Mouse (Mus musculus) midbrain, embryonic 14.5 days (tissue): Measurements from ENCODE around the gene Ccdc180. TPM values are rescaled to one million over a fixed set of nuclear protein-coding genes. Genes with fewer than 3 reads are reported as not detected.

Experiments
- ATAC-seq: fragments of 200-750 bp; cut with Nextera tagmentation; 2 replicates; pipeline ENCODE4 v1.8.0; 2017; ENCODE audit warnings: moderate number of reproducible peaks, moderate library complexity; ENCODE audit not compliant: low FRiP score, low TSS enrichment
- DNase-seq: peaks from one replicate; pipeline ENCODE4 v3.0.0-alpha.2; 2015
- H3K27ac ChIP-seq: fragments of 300-500 bp; sonication (generic); replicated peaks from 2 replicates; pipeline ENCODE4 v1.5.1; 2014; ENCODE audit warnings: mild to moderate bottlenecking, low read depth, low read length, moderate library complexity
- H3K27me3 ChIP-seq: fragments of 300-500 bp; sonication (generic); 2 replicates; pipeline ENCODE4 v1.6.1; 2014; ENCODE audit warnings: low read length, control low read depth, mixed read lengths; ENCODE audit not compliant: control insufficient read depth, insufficient read depth
- H3K36me3 ChIP-seq: fragments of 300-500 bp; sonication (generic); 2 replicates; pipeline ENCODE4 v1.6.1; 2014; ENCODE audit warnings: low read length, control low read depth; ENCODE audit not compliant: control insufficient read depth, insufficient read depth
- H3K4me1 ChIP-seq: fragments of 300-500 bp; sonication (generic); 2 replicates; pipeline ENCODE4 v1.6.1; 2014; ENCODE audit warnings: mild to moderate bottlenecking, antibody characterized with exemption, low read length, control low read depth; ENCODE audit not compliant: control insufficient read depth, insufficient read depth
- H3K4me2 ChIP-seq: fragments of 300-500 bp; sonication (generic); 2 replicates; pipeline ENCODE4 v1.6.1; 2014; ENCODE audit warnings: mild to moderate bottlenecking, low read length, moderate library complexity
- H3K4me3 ChIP-seq: fragments of 300-500 bp; sonication (generic); replicated peaks from 2 replicates; pipeline ENCODE4 v1.5.1; 2014; ENCODE audit warnings: low read depth, low read length
- H3K9ac ChIP-seq: fragments of 300-500 bp; sonication (generic); replicated peaks from 2 replicates; pipeline ENCODE4 v1.6.1; 2014; ENCODE audit warnings: mild to moderate bottlenecking, low read length, moderate library complexity
- H3K9me3 ChIP-seq: fragments of 300-500 bp; sonication (generic); 2 replicates; pipeline ENCODE4 v1.6.1; 2016; ENCODE audit warnings: low read length, control low read depth, mixed read lengths; ENCODE audit not compliant: control insufficient read depth
- WGBS: fragments of 180-500 bp; shearing (Covaris S2); extraction: QIAGEN DNeasy Blood & Tissue Kit; methylation state at CpG from one replicate; pipeline ENCODE4 v1.1.7; 2014; 5-methylcytosine and 5-hydroxymethylcytosine counted together
- polyA plus RNA-seq: library from polyadenylated mRNA; unstranded; fragments of >200 nt; fragmentation: Nextera tagmentation; extraction: Ambion mirVana; gene quantifications from 2 replicates; pipeline ENCODE4 v1.2.1, GENCODE M21; 2014

Ccdc180 gene
- polyA plus RNA-seq, 1 experiment from 2014 or later = 0.14 TPM

- H3K4me3 ChIP-seq = peak overlapping the region; percentile 82
- peak overlapping the region; percentile 88 for H3K4me2 ChIP-seq
- H3K9ac ChIP-seq = peak overlapping the region; percentile 68
- peak; percentile 82 for ATAC-seq
- peaks cover 25% of the 10 kb centered on the region for H3K4me1 ChIP-seq
- H3K27me3 ChIP-seq = peaks cover 3% of the 10 kb centered on the region
- H3K9me3 ChIP-seq = no peaks in the 10 kb centered on the region
- under 1% methylated on average over 52 of the region's 53 CpGs for WGBS
- H3K27ac ChIP-seq = no peak overlapping the region
- no peak for DNase-seq
- H3K36me3 ChIP-seq = no peaks in the 10 kb centered on the region
Measured at GRCm38 (mm10) chr4:45972448-45972854, 82.3 kb downstream of the Ccdc180 start.

GRCm38 (mm10) chr4:45972951-45973350 is 82.8 kb downstream of the Ccdc180 start:
- peak overlapping the region; percentile 88 for H3K4me2 ChIP-seq
- no peaks in the 10 kb centered on the region for H3K36me3 ChIP-seq
- H3K4me1 ChIP-seq = peaks cover 20% of the 10 kb centered on the region
- peak overlapping the region; percentile 82 for H3K4me3 ChIP-seq
- H3K27me3 ChIP-seq = peaks cover 3% of the 10 kb centered on the region
- 15% methylated on average over 9 of the region's 9 CpGs for WGBS
- ATAC-seq (no peak), DNase-seq (peak; percentile 25)
- no peaks in the 10 kb centered on the region for H3K9me3 ChIP-seq
- H3K9ac ChIP-seq = peak overlapping the region; percentile 68
- H3K27ac ChIP-seq = no peak overlapping the region

GRCm38 (mm10) chr4:45976931-45977667 is 87.0 kb downstream of the Ccdc180 start:
- no peaks in the 10 kb centered on the region for H3K9me3 ChIP-seq
- no peak overlapping the region for H3K4me3 ChIP-seq
- H3K4me2 ChIP-seq = no peak overlapping the region
- 85% methylated on average over 6 of the region's 6 CpGs for WGBS
- H3K27me3 ChIP-seq = peaks cover 3% of the 10 kb centered on the region
- H3K9ac ChIP-seq = no peak overlapping the region
- no peak overlapping the region for H3K27ac ChIP-seq
- DNase-seq = no peak
- no peaks in the 10 kb centered on the region for H3K36me3 ChIP-seq
- no peak for ATAC-seq
- H3K4me1 ChIP-seq = peaks cover 14% of the 10 kb centered on the region

- WGBS = 43% methylated on average over 2 of the region's 2 CpGs
- DNase-seq = no peak
Measured at GRCm38 (mm10) chr4:45979916-45980315, 89.8 kb downstream of the Ccdc180 start.

DNA sequence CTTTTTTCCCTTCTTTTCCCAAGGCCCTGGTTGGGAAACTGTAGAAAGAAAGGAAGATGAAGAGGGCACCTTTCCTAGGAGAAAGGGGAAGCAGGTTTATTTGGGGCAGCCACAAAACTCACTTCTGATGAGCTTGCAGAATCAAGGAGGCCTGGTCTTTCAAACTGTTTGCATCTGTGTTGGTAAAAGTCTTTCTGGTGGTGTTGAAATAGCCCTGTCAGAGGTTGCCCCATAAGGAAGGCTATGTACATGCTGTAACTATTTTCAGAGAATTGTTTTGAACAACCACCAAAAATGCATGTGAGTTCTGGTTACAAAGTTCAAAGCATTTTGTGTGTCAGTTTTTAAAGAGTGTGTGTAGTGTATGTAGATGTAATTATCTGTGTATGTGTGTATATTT is 91.0 kb downstream of the Ccdc180 start:
- no peaks in the 10 kb centered on the region for H3K4me1 ChIP-seq
- ATAC-seq (no peak), DNase-seq (no peak)
- H3K27me3 ChIP-seq = no peaks in the 10 kb centered on the region; the same call in 1 of the 2 replicates
- no peak overlapping the region for H3K4me3 ChIP-seq
- no peaks in the 10 kb centered on the region for H3K36me3 ChIP-seq
- H3K27ac ChIP-seq = no peak overlapping the region
- no peak overlapping the region for H3K9ac ChIP-seq
- H3K9me3 ChIP-seq = no peaks in the 10 kb centered on the region
- H3K4me2 ChIP-seq = no peak overlapping the region

More at GRCm38 (mm10) chr4:45979916-45980315, 89.8 kb downstream of the Ccdc180 start:
- Histone ChIP-seq H3K4me2 (no peak overlapping the region), H3K9ac (no peak overlapping the region), H3K36me3 (no peaks in the 10 kb centered on the region), H3K4me3 (no peak overlapping the region), H3K27ac (no peak overlapping the region), H3K27me3 (no peaks in the 10 kb centered on the region; the same call in 1 of the 2 replicates), H3K4me1 (no peaks in the 10 kb centered on the region), H3K9me3 (no peaks in the 10 kb centered on the region)
- ATAC-seq = no peak

- no peak for ATAC-seq
Measured at GRCm38 (mm10) chr4:45990427-45991135, 100.5 kb downstream of the Ccdc180 start.

GRCm38 (mm10) chr4:45998536-45998935 is 108.4 kb downstream of the Ccdc180 start:
- ATAC-seq = no peak
- H3K9me3 ChIP-seq = no peaks in the 10 kb centered on the region
- no peak overlapping the region for H3K4me3 ChIP-seq
- DNase-seq = no peak
- H3K4me2 ChIP-seq = no peak overlapping the region
- no peaks in the 10 kb centered on the region for H3K27me3 ChIP-seq
- no peak overlapping the region for H3K27ac ChIP-seq
- H3K4me1 ChIP-seq = no peaks in the 10 kb centered on the region
- H3K9ac ChIP-seq = no peak overlapping the region
- WGBS = 84% methylated on average over 4 of the region's 4 CpGs
- 0 out of 2 replicates have a peak, but pooled peaks cover 3% of the 10 kb centered on the region for H3K36me3 ChIP-seq

More at GRCm38 (mm10) chr4:45990427-45991135, 100.5 kb downstream of the Ccdc180 start:
- Histone ChIP-seq H3K9me3 (no peaks in the 10 kb centered on the region), H3K4me1 (no peaks in the 10 kb centered on the region), H3K36me3 (peaks cover 8% of the 10 kb centered on the region; the same call in 1 of the 2 replicates), H3K4me3 (no peak overlapping the region), H3K4me2 (no peak overlapping the region), H3K27me3 (no peaks in the 10 kb centered on the region), H3K27ac (no peak overlapping the region), H3K9ac (no peak overlapping the region)
- 84% methylated on average over 6 of the region's 6 CpGs for WGBS
- DNase-seq = no peak
